Mouse (Mus musculus): ENCODE results near the gene Jph2. TPM values are rescaled to one million over a fixed set of nuclear protein-coding genes. Genes with fewer than 3 reads are reported as not detected.

Jph2 gene
- total RNA-seq, 2 experiments from 2014 or later = 3.4 to 5.3 TPM

- no peak for DNase-seq
Observed at GRCm38 (mm10) chr2:163360858-163361623, 36.8 kb downstream of the Jph2 start.

GRCm38 (mm10) chr2:163359253-163359652, 38.5 kb downstream of the Jph2 start:
- DNase-seq = no peak

DNA sequence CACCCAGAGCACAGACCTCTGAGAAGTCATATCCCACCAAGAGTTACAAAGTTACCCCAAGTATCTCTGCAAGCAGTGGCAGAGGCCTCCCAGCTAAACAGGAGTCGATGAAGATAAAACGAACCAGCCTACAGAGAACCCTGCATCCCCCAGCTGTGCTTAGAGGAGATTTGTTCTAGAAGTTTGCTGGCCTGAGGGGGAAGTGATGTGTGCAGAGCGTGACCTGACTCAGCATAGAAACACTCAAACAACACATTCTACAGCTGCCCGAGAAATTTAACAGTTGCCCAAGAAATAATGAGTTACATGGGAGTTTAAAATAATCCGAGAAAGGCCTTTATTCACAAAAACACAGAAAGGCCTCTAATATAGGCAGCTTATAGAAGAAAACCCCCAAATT, 39.1 kb downstream of the Jph2 start:
- no peak for DNase-seq

GRCm38 (mm10) chr2:163356113-163356840, 41.5 kb downstream of the Jph2 start:
- DNase-seq = no peak

DNA sequence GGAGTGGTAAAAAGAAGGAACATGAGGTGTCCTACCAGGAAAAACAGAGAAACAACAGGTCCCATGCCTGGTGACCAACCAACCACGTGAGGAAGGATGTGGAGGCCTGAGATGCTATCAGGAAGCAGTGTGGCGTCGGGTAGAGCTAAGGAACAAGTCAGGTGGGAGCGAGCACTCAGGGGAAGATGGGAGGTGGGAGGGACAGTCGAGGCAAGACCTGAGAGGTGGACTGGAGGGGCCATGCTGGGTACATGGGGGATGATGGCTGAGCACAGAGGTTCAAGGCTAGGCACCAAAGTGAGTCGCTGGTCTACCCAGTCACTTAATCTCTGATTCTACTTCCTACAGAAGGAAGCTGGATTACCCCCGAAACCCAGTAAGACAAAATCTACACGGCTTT, 42.1 kb downstream of the Jph2 start:
- no peak for DNase-seq

DNA sequence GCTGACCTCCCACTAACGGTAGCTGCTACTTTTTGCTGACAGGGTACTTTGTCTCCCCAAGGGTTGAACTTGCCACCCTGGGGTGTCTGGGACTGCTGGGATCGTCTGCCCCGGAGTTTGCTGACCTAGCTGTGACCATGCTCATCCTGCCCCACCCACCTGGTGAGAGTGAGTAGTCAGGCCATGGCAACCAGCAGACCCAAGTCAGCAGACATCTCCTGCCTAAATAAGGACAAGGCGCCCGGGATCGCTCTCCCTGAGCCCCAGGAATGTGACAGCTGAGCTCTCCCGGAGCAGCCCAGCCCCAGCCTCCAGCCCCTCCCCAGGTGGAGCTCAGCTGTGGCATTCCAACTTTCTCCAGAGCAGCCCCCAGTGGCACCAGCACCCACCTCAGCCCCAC, 44.1 kb downstream of the Jph2 start:
- no peak for DNase-seq

DNA sequence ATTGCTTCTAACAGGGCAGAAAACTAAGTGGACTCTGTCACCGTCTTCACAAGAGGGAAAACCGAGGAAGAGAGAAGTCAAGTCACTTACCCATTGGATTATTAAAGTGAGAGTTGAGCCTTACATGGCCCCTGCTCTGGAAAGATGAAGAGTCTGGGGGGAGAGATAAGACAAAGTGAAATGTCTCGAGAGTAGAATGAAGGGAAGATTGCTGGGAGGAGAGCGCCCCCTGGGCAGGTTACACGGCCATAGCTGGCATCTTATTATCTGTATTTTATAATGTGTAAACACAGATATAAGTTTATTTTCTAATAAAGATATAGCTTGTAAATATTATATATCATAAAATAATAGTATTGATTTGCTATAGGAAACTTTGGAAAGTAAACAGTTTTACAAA, 47.4 kb downstream of the Jph2 start:
- DNase-seq = no peak

- DNase-seq = no peak
Observed at GRCm38 (mm10) chr2:163349411-163349810, 48.4 kb downstream of the Jph2 start.

GRCm38 (mm10) chr2:163348677-163349076, 49.1 kb downstream of the Jph2 start:
- DNase-seq = no peak

DNA sequence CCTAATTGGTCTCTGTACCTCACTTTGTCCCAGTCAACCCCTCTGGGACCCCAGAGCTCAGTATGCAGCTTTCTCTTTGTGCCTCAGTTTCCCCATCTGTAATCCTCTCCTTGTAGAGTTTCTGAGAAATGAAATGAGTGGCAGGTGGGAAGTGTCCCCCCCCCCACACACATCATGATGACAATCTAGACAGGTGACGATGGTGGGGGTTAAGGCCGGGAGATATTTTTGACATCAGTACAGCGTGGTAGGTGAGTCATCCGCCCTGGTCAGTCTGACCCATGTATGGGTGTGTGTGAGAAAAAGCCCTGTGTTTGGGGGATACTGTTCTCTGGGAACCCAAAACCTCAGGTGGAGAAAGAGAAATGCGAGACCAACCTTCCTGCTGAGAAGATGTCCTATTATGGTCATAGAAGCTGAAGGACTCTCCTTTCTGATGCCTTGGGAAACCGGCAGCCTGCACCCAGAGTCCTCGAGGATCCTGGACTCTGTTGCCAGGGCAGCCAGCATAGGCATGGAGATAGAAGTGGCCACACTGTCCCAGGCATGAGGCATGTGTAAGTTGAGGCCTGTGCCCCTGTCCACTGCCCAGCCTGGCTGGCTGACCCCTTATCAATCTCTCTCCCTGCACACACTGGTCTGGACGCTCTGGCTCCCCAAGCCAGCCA, 50.1 kb downstream of the Jph2 start:
- DNase-seq = no peak

DNA sequence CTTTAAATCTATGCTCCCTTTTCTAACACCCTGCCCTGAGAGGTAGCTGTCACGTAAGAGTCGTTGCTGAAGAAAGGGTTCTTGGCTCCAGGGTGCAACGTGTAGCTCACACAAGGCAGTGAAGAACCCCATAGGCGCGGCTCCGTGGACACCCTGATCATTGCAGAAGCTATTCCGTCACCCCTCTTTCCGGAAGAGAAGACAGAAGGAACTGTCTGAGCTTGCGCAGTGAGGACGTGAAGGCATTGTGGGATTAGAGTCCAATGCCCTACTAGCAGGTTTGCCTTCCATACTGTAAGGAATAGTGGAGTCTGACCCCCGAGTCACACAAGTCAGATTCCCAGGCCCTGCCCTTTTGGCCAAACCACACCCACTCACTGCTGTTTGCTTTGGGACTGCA, 51.3 kb downstream of the Jph2 start:
- DNase-seq = no peak

DNA sequence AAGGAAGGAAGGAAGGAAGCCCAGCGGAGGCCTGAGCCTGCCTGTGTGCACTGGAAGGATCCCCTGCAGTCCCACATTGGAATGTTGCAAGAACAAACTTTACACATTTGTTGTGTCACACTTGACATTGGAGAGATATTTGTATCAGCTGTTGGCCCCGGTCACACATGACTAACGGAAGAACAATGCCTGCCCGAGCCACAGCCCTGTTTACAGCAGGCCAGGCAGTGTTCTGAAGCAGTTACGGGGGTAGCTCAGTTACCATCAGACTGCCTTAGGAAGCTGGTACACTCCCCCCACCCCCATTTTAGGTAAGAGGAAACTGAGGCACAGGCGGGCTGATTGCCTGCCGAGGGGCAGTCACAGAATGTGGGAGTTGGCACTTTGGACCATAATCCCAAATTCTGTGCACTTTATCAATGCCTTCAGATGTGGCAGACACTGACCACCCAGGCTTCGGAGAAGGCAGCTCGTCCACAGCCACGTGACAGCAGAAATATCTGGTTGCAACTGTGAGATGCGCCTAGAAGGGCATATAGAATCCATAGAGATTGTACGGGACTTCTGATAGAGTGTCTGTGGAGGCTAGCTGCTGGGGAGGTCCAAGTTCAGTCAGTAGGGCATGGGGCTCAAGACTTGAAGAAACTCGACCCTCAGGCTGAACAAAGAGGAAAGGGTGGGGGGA, 52.7 kb downstream of the Jph2 start:
- DNase-seq = peak; percentile 46 to 60

DNA sequence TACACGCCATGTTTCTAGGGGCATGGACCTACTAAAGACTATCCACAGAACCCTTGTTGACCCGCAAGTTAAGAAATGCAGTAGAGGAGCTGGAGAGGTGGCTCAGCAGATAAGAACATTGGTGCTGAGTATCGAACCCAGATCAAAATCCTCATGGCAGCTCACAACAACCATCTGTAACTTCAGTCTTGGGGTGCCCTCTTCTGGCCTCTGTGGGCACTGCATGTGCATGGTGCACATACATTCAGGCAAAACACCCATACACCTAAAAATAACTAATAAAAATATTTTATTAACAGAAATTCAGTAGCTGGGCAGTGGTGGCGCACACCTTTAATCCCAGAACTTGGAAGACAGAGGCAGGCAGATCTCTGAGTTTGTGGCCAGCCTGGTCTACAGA, 54.1 kb downstream of the Jph2 start:
- no peak for DNase-seq

DNA sequence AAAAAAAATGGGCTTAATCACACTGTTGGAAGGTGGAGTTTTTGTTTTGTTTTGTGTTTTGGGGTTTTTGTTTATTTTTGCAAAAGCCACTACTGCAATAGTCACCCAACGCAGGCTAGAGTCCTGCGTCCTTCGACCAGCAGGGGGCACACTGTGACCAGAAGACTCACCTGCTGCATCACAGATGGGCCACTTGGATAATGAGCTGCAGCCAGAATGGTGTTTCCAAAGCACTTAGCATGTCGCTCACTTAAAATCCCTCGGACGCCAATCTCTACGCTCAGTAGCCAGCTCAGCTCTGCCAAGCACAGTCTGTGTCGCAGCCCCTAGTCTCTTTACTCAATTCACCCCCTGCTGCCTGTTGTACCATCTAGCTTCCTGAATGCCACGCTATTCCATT, 57.5 kb downstream of the Jph2 start:
- peak; percentile 71 to 80 for DNase-seq

DNA sequence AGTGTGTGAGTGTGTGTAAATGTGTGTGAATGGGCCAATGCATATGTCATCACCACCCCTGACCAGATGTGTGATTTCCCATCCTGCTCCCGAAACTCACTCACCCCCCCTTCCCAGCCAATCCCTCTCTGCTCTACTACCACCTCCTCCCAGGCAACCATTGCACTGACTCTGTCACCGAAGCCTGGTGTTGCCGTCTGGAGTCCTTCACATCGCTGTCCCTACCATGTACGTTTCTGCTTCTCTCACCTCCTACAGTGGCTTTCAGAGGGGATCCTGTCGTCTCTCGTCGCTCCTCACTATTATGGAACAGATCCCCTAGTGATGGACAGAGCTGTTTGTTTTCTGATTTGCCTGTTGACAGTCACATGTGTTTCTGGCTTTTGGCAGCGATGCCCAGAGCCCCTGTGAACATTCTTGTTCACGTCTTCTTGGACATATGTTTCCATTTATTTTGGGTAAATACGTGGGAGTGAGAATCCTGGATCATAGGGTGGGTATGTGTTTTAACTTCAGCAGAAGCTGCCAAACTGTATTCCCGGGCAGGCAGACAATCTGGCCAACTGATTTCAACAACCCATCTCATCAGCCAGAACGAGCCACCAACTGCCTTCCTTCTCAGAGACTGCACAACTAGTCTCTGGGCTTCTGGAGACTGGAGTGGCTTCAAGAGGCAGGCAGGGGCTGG, 65.3 kb downstream of the Jph2 start:
- no peak for DNase-seq

DNA sequence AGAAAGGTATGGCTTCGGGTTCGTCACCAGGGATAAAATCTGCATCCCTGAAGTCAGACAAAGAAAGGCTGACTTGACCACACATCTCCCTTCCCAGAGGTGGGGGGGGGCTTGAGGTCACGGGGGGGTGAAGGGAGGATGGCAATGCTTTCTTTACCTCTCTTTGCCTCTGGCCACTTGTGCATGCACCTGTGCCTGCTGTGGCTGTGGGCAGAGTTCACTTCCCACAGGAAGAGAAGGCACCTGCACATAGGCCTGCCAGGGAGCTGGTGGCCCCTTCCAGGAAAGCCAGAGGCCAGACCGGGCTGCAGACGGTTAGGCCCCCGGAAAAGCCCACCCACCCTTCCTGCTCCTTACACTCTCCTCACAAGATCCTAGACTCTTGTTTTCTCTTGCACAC, 66.4 kb downstream of the Jph2 start:
- no peak for DNase-seq

- DNase-seq = no peak
Observed at GRCm38 (mm10) chr2:163330742-163331141, 67.1 kb downstream of the Jph2 start.

DNA sequence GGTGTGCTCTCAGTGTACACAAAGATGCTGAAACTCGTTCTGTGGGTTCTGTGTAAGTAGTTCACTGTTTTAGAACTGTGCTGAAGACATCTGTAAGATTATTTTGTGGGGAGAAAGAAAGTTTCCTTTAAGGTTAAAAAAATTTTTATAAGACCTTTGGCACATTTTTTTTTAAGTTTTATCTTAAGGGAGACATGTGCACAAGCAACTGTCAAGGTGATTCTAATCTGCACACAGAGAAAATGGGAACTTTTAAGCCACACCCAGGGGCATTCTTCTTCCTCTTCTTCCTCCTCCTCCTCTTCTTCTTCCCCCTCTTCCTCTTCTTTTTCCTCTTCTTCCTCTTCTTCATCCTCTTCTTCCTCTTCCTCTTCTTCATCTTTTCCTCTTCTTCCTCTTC, 74.6 kb downstream of the Jph2 start:
- no peak for DNase-seq

DNA sequence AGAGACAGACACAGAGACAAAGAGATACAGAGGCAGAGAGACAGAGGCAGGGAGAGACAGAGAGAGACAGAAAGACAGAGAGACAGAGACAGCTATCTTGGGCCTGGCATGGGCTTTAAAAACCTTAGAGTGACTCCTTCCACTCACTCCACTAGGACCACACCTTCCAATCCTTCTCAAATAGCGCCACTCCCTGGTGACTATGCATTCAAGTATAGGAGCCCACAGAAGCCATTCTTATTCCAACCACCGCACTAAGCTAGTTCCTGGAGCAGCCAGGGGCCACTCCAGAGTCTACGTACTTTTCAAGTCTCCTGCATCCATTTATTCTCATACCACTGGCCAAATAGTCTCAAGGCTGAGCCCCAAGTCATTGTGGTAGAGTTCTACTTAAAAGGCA, 79.0 kb downstream of the Jph2 start:
- DNase-seq = no peak

GRCm38 (mm10) chr2:163317281-163317680, 80.5 kb downstream of the Jph2 start:
- no peak for DNase-seq

DNA sequence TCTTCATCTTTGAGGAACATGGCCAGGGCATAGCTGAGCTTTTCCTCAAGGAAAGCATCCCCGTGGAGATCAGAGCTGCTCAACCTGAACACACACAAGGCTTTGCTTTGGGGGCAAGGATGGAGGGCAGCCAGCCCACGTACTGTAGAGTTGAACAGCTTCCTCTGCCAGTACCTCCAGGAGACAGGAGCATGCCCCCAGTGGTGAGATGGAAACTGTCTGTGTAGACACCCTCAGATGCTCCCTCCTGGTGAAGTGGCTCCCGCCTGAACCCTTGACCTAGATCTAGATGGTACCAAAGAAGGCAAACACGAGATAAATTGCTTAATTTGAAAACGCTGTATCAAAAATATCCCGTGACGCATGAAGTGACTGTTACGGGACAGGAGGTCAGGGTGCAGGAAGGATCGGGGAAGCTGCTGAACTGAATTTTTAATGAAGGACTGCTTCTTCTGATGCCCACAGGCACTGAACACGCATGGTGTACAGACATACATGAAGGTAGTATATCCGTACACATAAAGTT, 87.6 kb downstream of the Jph2 start:
- no peak for DNase-seq

GRCm38 (mm10) chr2:163309376-163309775, 88.4 kb downstream of the Jph2 start:
- DNase-seq = no peak
